Mouse (Mus musculus) T-helper 1 cell (primary cell): ENCODE measurements around the gene Tmem192.

Experiments
- in situ Hi-C: fragments of 300-600 bp; cut with MboI, MseI; formaldehyde crosslinking; loops from one replicate; pipeline ENCODE4 v1.15.1; 2025; ENCODE audit warnings: high pct_unique_total_duplicates

The Tmem192 gene

DNA sequence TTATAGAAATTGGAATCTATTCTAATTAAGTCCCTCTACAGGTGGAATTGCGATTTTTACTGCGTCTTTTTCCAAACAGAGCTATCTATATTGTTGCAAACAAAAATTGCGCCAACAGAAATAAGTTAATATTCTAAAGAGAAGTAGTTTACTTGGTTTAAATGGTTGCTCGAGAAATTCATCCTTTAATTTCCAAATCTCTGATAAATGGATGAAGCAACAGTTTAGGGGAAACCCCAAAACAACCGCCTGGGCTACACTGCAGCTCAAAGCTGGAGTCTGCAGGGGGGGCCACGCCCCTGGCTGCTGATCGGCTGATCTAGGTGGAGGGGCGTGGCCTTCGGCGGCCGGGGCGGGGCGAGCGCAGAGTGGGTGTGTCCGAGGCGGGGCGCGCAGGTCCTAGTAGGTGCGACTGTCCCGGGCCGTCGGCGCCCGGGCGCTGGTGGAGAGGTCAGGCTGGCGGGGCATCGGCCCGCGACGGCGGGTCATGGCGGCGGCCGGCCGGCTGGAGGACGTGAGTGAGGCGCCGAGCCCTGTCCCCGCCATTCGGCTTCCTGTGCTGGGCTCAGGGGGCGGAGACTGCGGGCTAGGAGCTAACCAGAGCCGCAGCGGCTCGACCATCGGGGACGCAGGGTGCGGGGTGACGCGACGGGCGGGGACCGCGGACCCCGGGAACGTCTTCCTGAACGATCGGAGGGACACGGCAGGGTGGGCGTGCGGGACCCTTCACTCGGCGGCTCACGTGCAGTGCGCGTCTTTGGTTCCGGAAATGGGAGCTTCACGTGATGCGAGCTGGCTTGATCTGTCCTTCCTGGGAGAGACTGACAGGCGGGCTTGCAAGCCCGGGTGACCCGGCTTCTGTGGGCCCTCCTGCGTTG is at the start of gene Tmem192:
Gene Tmem192 (plus strand): TSS at position 366 of the 878 bp plus-strand sequence.
- in situ Hi-C loops: loop anchor here (25.0 kb wide), 1 partner anchor 1915 kb away; the partner anchor contains the start of gene Naf1

DNA sequence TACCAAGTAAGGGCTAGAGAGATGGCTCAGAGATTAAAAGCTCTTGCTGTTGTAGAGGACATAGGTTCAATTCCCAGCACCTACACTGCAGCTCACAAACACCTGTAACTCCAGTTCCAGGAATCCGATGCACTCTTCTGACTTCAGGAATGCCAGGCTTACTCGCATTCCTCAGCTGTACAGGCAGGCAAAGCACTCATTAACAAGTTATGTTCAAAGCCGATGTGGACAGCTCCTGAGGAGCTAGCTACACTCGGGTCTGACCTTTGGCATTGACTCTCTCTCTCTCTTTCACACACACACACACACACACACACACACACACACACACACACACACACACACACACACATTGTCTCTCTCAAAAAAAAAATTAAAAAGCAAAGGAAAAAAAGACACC is 48.3 kb upstream of the Tmem192 start:
- in situ Hi-C loops: no loop called here

DNA sequence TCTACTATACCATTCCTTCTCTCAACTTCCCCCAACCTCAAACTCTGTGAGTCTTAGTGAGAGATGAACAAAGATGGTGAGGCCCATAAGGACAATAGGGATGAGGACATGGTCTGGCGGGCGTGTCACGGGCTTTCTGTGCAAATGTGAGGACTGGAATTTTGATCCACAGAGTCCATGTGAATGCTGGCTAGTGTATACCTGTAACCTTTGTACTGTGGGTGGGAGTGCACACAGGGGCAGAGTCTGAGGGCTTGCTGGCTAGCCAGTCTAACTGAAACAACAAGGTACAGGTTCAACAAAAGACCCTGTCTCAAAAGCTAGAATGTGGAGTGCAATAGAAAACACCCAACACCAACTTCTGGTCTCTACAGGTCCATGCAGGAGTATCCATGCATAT is 46.3 kb upstream of the Tmem192 start:
- in situ Hi-C loops: no loop called here

DNA sequence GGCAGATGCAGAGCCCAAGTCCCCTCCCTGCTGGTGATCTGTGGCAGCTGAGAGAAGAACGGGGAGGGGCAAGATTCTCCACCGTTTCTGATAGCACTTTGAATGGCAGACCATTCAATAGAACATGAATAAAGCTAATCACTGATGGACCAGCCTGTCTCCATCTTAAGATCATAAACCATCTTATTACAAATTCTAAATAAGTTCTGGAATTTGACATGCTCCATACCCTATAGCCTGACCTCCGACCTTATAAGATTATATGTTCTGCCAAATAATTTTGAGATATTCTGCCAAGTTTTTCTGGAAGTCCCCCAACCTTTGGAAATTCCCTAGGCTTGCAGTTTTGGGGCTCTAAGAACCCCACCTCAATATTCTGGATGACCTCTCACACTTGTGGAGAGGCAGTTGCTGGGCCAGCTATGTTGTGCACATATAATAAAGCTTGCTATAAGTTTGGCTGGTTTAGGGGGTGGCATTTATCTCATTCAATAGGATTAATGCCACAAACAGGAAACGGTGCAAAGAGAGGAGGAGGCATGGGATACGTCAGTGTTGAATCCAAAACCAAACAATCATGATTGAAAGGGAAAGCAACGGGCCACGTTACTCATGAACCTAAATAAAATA is 45.3 kb upstream of the Tmem192 start:
- in situ Hi-C loops: no loop called here

DNA sequence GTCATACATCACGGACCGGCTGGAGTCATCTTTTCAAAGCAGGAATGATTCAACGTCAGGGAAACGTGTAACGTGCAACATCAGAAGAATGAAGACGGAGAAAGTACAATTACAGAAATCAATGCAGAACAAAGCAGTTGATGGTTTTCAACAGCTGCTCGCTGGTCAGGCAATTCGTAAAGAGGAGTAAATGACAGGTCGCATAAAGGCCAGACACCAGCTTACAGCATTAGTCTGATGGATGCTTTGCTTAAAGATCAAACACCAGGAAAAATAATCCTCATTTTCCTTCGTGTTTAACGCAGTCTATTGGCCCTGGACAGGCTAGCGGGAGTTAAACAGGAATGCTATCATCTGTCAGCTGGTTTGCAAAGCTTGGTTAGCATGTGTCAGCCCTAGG is 44.8 kb upstream of the Tmem192 start:
- in situ Hi-C loops: no loop called here

DNA sequence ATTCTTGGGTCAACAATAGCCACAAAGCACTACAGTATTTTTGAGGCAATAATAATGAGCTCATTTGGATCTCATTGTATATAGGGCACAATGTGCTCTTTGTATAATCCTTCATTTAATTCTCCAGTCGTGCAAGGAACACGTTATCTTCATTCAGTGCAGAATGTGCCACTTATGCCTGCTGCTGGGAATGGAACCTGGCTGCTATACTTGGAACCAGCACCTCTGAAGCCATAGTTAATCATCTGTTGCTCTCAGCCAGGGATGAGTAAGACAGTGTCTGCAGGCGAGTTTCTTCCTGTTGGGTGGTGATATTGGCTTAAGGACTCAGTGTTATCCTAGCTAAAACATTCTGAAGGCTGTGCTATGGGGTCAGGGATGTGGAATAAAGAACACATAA is 43.2 kb upstream of the Tmem192 start:
- in situ Hi-C loops: no loop called here

DNA sequence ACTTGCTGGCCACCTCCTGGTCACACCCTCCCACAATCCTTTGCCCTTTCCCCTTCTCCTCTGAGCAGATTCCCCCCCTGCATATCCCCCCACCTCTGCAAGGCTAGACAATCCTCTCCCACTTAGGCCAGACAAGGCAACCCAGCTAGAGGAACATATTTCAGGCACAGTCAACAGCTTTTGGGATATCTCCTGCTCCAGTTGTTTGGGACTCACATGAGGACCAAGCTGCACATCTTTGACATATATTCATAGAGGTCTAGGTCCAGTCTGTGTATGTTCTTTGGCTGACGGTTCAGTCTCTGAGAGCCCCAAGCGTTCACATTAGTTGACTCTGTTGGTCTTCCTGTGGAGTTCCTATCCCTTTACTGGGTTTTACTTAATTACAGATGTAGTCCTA is 37.0 kb upstream of the Tmem192 start:
- in situ Hi-C loops: no loop called here

DNA sequence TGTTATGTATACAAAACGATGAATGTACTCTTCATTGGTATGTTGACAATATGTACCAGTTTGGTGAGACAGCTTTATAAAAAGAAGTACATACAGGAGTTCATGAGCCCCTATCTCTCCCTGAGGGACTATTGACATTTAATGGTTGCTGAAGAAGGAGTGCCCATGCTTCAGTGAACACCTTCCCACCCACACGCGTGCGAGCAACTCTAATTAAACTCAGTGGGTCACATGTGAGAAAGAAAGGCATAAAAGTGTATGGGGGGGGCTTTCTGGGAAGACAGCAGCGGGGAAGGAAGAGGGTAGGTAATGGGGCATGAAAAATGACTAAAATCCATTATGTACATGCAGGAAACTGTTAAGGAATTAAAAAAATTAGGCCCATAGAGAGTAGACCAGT is 30.2 kb upstream of the Tmem192 start:
- in situ Hi-C loops: no loop called here

DNA sequence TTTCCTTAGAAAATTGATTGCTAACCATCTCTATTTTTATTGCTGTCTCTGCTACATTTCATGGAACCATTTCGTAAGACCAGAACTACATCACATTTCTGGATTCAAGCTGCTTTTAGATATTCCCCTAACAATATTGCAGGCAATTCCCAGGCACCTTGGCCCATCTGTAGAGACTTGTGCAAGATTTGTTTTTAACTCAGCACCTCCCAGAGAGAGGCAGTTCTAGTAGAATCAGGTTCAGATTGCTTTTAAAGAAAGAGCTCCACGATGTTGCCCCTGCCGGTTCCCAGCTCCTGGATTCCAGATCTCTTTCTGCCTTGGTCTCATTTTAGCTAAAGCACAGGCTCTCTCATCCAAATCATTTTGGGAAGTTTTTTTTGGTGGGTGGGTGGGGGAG is 23.7 kb upstream of the Tmem192 start:
- in situ Hi-C loops: no loop called here

DNA sequence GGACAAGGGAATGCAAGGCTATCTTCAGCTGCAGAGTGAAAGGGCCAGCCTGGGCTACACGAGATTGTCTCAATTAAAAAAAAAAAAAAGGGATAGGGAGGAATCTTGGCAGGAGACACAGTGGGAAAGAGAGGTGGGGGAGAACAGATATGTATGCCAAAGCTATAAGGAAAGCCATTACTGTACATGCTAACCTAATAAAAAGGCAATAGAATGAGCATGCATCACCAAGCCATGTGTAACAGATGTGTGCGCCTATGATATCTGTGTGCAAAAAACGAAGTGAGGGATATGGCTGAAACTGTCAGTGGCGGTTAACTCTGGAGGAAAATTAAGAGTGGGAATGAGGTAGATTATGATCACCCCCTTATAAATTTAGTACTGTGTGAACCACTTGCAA is 21.2 kb upstream of the Tmem192 start:
- in situ Hi-C loops: loop anchor here (25.0 kb wide), 1 partner anchor 1937 kb away; the partner anchor contains the start of gene Naf1

DNA sequence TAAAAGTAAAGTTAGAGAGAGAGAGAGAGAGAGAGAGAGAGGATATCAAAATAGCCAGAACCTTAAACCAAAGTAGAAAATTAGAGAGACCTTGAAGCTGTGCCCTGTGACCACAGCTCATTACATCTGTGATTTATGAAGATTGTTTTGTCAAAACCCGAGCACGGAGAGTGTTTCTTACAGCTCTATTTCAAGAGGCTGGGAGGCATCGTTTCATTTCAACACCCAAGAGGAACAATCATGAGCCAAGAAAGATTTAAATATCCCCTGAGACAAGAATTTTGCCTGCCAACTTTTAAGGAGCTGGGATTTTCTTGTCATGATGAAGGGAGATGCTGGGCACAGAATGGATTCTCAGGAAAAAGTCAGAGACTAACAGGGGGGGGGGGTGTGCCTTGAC is 20.6 kb upstream of the Tmem192 start:
- in situ Hi-C loops: loop anchor here (25.0 kb wide), 1 partner anchor 1936 kb away; the partner anchor contains the start of gene Naf1

DNA sequence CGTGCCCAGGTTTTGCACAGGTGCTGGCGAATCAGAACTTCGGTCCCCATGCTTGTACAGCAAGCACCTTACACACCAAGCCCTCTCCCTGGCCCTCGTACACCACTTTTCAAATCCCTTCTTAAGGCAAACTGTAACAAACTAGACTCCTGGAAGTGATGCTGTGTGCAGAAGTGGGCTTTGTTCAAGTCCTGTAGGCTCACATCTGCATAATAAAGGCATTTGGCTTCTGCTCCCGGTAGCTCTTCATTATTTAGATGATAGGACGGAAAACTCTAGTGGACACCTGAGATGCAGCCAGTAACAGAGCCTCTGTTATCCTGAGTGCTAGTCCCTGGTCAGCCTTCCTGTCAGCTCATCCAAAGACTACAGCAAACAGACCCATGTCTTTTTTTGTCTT is 18.0 kb upstream of the Tmem192 start:
- in situ Hi-C loops: loop anchor here (25.0 kb wide), 1 partner anchor 1933 kb away; the partner anchor contains the start of gene Naf1

DNA sequence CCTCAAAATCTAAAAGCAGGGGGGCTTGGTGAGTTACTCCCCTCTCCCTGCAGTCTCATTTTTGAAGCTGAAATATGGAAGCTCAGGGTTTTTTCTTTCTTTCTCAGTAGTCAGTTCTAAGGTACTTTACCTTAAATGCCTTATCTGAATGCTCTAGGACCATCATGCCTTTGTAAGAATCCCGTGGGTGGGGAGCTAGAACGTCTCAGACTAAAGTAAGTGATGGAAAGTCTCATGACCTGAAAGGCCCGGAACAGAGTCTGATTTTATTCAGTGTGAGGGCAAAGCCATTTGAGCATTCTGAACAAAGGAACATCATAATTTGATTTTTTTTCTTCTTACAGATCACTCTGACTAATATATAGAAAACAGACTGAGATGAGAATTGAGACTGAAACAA is 12.0 kb upstream of the Tmem192 start:
- in situ Hi-C loops: loop anchor here (25.0 kb wide), 1 partner anchor 1927 kb away; the partner anchor contains the start of gene Naf1

DNA sequence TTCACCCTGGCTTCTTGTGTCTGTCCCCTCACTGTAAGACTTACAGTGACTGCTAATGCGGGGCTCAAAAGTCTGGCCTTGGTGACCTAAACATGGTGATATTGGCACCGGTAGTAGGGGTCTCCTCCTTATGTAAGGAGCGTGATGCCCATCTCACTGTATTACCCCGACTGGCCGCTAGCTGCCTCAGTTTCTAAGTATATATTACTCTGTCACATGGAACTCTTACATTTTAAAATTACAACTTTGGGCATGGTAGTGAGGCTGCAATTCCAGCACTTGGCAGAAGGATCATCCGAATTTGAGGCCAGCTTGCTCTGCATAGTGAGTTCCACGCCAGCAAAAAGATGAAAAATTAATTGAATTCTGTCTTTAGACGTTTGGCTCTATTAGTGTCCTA is 6.0 kb upstream of the Tmem192 start:
- in situ Hi-C loops: loop anchor here (5.0 to 25.0 kb wide), 5 partner anchors 54 to 1921 kb away; partner anchors contain the start of genes Klhl2 and Naf1

DNA sequence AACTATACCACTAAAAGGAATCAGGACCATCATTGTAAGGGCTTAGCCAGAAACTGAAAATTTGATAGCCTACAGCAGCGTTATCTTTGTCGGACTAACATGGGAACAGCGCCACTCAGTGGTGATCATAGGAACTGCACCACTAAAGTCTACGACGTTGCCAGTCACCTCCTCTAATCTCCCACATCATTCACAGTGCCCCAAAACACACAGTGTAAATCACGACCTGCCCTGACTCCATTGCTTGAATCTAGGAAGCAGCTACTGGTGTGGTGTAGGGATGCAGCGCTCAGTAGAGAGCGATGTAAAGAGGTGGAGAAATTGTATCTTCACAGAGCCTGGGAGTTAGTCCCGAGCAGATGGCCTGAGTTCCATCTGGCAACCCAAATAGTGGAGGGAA is 5.5 kb upstream of the Tmem192 start:
- in situ Hi-C loops: loop anchor here (5.0 to 25.0 kb wide), 5 partner anchors 54 to 1921 kb away; partner anchors contain the start of genes Klhl2 and Naf1

DNA sequence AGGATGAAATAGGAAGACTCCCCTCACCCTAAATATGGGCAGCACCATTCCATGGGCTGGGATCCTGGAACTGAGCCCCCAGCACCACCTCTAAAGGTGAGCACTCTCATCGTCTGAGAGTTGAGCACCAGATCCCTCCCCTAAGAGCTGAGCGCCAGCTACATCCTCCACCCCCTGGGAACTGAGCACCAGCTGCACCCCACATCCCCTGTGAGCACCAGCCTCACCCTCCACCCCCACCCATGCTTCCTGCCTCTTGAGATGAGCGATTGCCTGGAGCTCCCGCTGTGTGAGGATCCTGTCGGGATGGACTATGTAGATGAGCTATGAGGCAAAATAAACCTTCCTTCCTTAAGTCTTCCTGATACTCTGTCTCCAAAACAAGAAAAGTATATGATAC is 4.0 kb upstream of the Tmem192 start:
- in situ Hi-C loops: loop anchor here (5.0 to 25.0 kb wide), 5 partner anchors 56 to 1919 kb away; partner anchors contain the start of genes Klhl2 and Naf1

DNA sequence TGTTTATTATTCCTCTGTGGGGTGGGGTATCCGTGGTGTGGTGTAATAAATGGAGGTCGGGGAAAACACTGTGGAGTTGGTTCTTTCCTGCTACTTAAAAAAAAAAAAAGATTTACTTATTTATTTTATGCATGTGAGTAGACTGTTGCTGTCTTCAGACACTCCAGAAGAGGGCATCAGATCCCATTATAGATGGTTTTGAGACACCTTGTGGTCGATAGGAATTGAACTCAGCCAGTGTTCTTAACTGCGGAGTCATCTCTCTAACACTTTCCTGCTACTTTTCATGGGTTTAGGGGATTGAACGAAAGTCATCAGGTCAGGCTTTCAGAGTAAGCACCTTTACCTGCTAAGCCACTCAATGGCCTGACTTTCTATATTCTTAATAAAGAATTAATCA is 2.2 kb upstream of the Tmem192 start:
- in situ Hi-C loops: loop anchor here (5.0 to 25.0 kb wide), 5 partner anchors 58 to 1917 kb away; partner anchors contain the start of genes Klhl2 and Naf1

DNA sequence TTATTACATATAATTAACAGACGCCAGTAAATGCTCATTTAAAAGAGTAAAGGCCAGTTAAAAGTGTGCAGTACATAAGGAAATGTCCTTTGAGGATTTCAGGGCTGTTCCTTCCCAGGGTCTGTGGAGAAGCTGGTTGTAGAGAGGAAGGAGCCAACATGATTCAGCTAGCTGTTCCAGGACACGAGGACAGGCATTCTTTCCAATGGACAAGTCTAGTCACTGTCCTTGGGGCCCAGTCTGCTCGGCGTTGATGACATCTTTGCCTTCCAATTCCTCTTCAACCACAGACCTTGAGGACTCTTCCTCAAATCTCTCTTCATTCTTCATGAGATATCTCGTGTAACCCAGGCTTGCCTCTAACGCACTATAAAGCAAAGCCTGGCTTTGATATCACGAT is 1.4 kb upstream of the Tmem192 start:
- in situ Hi-C loops: loop anchor here (25.0 kb wide), 1 partner anchor 1917 kb away; the partner anchor contains the start of gene Naf1

DNA sequence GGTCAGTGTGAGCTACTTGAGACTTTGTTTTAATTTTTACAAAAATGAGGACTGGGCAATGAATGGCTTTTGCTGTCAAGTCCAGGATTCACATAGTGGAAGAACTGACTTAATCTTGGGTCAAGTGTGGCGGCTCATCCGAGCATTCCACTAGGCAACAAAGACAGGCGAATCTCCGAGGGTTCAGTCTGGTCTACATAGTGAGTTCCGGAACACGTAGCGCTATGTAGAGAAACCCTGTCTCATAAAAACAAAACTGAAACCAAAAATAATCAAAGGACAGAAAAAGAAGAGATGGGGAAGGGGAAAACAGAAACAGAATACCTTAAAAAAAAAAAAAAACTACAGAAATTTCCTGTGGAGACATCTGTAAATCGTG is 555 bp upstream of the Tmem192 start:
- in situ Hi-C loops: loop anchor here (25.0 kb wide), 1 partner anchor 1916 kb away; the partner anchor contains the start of gene Naf1

DNA sequence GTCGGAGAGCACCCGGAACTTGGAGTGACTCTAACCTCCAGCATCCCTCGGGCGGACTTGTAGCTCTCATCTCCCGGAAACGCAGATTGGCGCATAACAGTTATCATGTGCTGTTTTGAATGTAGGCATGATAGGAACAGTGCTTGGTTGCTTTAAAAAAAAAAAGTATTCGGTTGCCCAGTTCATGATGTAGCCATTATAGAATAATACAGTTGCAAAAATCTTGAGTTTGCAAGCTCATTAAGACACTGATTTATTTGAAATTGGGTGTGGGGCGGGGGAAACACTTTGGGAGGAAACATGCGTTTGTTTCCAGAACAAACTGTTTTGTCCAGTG is 681 bp downstream of the Tmem192 start:
- in situ Hi-C loops: loop anchor here (25.0 kb wide), 1 partner anchor 1915 kb away; the partner anchor contains the start of gene Naf1

DNA sequence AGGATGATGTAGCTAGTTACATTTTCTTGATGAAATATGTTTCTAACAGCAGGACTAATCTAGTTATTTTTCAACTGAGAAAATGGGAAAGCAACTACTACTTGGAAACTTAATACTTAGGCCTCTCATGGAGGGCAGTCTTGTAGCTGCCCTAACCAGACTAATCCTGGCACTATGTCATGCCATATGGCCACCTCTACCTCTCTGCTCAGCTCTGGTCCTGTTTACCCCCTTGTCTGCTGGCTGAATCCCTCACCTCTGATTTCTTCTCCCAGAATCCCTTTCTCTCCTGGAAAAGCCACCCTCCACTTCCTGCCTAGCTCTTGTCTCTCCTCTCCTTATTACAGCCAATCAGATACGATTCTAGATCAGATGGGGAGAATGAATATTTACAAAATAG is 1.4 kb downstream of the Tmem192 start:
- in situ Hi-C loops: loop anchor here (25.0 kb wide), 1 partner anchor 1914 kb away; the partner anchor contains the start of gene Naf1

DNA sequence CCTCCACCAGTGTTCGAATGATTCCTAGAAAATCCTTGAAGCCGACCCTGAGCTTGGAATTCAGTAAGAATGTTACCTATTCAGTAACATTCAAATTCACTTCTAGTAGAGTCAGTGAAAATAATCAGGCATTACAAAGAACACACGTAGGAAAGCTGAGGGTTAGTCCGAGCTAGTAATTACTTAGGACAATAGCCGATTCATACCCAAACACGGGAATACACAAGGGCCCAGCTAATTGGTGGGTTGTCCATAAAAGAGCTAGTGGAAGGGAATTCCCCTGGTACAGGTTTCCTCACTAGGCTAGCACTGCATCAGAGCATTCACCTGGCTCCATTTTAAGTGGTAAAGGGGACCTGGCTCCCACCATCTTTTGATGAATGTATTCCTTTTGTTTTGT is 5.1 kb downstream of the Tmem192 start:
- in situ Hi-C loops: loop anchor here (10.0 kb wide), 1 partner anchor 237 kb away; no protein-coding TSS in a partner anchor
